Mouse (Mus musculus): ENCODE measurements around the gene Stambpl1. TPM values are rescaled to one million over a fixed set of nuclear protein-coding genes. Genes with fewer than 3 reads are reported as not detected.

Stambpl1 gene
- polyA plus RNA-seq, 1 experiment from 2014 or later, result 7.5 TPM

GRCm38 (mm10) chr19:34166386-34166785, 25.6 kb upstream of the Stambpl1 start:
- H3K4me3 ChIP-seq (ENCODE audit: low read depth, low read length), result no peak overlapping the region
- H3K9ac ChIP-seq (replicated peaks; ENCODE audit: low read depth), result no peak overlapping the region
- H3K9me3 ChIP-seq (ENCODE audit: low read length), result no peaks in the 10 kb centered on the region
- no peak overlapping the region for H3K4me2 ChIP-seq (replicated peaks; ENCODE audit: low read depth, low read length)
- H3K27ac ChIP-seq (ENCODE audit: low read length), result no peak overlapping the region
- no peaks in the 10 kb centered on the region for H3K36me3 ChIP-seq (ENCODE audit: insufficient read depth, low read length)
- 80% methylated on average over 4 of the region's 4 CpGs for WGBS
- ATAC-seq (no peak), DNase-seq (ENCODE audit: low spot score) (no peak)
- H3K4me1 ChIP-seq (ENCODE audit: insufficient read depth, low read depth, low read length), result no peaks in the 10 kb centered on the region; the same call in 1 of the 2 replicates
- H3K27me3 ChIP-seq (replicated peaks; ENCODE audit: insufficient read depth, low read length), result no peaks in the 10 kb centered on the region
- TF ChIP-seq EP300 (IDR thresholded peaks at IDR 0.05) (no peak), CTCF (IDR thresholded peaks at IDR 0.05) (no peak)

- no peaks in the 10 kb centered on the region for H3K36me3 ChIP-seq (ENCODE audit: insufficient read depth, low read length)
- no peak overlapping the region for H3K9ac ChIP-seq (replicated peaks; ENCODE audit: low read depth)
- no peak overlapping the region for H3K4me2 ChIP-seq (replicated peaks; ENCODE audit: low read depth, low read length)
- DNase-seq (ENCODE audit: low spot score), result no peak
- WGBS, result 44% methylated on average over 7 of the region's 7 CpGs
- no peaks in the 10 kb centered on the region; the same call in 1 of the 2 replicates for H3K4me1 ChIP-seq (ENCODE audit: insufficient read depth, low read depth, low read length)
- H3K4me3 ChIP-seq (ENCODE audit: low read depth, low read length), result no peak overlapping the region
- TF ChIP-seq EP300 (IDR thresholded peaks at IDR 0.05) (no peak), CTCF (IDR thresholded peaks at IDR 0.05) (no peak)
- ATAC-seq, result no peak
- H3K9me3 ChIP-seq (ENCODE audit: low read length), result no peaks in the 10 kb centered on the region
- H3K27ac ChIP-seq (ENCODE audit: low read length), result no peak overlapping the region
- no peaks in the 10 kb centered on the region for H3K27me3 ChIP-seq (replicated peaks; ENCODE audit: insufficient read depth, low read length)
Observed at GRCm38 (mm10) chr19:34167896-34168661, 23.9 kb upstream of the Stambpl1 start.

- TF ChIP-seq CTCF (IDR thresholded peaks at IDR 0.05) (no peak), EP300 (IDR thresholded peaks at IDR 0.05) (no peak)
- DNase-seq (ENCODE audit: low spot score) (no peak), ATAC-seq (no peak)
- Histone ChIP-seq H3K9me3 (ENCODE audit: low read length) (no peaks in the 10 kb centered on the region), H3K4me1 (ENCODE audit: insufficient read depth, low read depth, low read length) (no peaks in the 10 kb centered on the region; the same call in 1 of the 2 replicates), H3K4me2 (replicated peaks; ENCODE audit: low read depth, low read length) (no peak overlapping the region), H3K9ac (replicated peaks; ENCODE audit: low read depth) (no peak overlapping the region), H3K27ac (ENCODE audit: low read length) (no peak overlapping the region), H3K27me3 (replicated peaks; ENCODE audit: insufficient read depth, low read length) (no peaks in the 10 kb centered on the region), H3K36me3 (ENCODE audit: insufficient read depth, low read length) (no peaks in the 10 kb centered on the region), H3K4me3 (ENCODE audit: low read depth, low read length) (no peak overlapping the region)
Observed at GRCm38 (mm10) chr19:34169121-34169520, 22.9 kb upstream of the Stambpl1 start.

GRCm38 (mm10) chr19:34171167-34171566, 20.9 kb upstream of the Stambpl1 start:
- no peak overlapping the region for H3K27ac ChIP-seq (ENCODE audit: low read length)
- no peaks in the 10 kb centered on the region for H3K9me3 ChIP-seq (ENCODE audit: low read length)
- WGBS, result 35% methylated on average over 3 of the region's 3 CpGs
- H3K36me3 ChIP-seq (ENCODE audit: insufficient read depth, low read length), result no peaks in the 10 kb centered on the region
- no peak for ATAC-seq
- no peak overlapping the region for H3K9ac ChIP-seq (replicated peaks; ENCODE audit: low read depth)
- DNase-seq (ENCODE audit: low spot score), result no peak
- TF ChIP-seq EP300 (IDR thresholded peaks at IDR 0.05), result no peak
- no peak for TF ChIP-seq CTCF (IDR thresholded peaks at IDR 0.05)
- H3K27me3 ChIP-seq (replicated peaks; ENCODE audit: insufficient read depth, low read length), result no peaks in the 10 kb centered on the region
- no peak overlapping the region for H3K4me2 ChIP-seq (replicated peaks; ENCODE audit: low read depth, low read length)
- H3K4me1 ChIP-seq (ENCODE audit: insufficient read depth, low read depth, low read length), result no peaks in the 10 kb centered on the region
- H3K4me3 ChIP-seq (ENCODE audit: low read depth, low read length), result no peak overlapping the region

- no peak for DNase-seq (ENCODE audit: low spot score)
- H3K9ac ChIP-seq (replicated peaks; ENCODE audit: low read depth), result no peak overlapping the region
- no peaks in the 10 kb centered on the region for H3K9me3 ChIP-seq (ENCODE audit: low read length)
- no peak for ATAC-seq
- no peaks in the 10 kb centered on the region for H3K36me3 ChIP-seq (ENCODE audit: insufficient read depth, low read length)
- 81% methylated on average over 3 of the region's 3 CpGs for WGBS
- TF ChIP-seq EP300 (IDR thresholded peaks at IDR 0.05), result no peak
- TF ChIP-seq CTCF (IDR thresholded peaks at IDR 0.05), result no peak
- no peak overlapping the region for H3K4me2 ChIP-seq (replicated peaks; ENCODE audit: low read depth, low read length)
- no peaks in the 10 kb centered on the region for H3K4me1 ChIP-seq (ENCODE audit: insufficient read depth, low read depth, low read length)
- no peak overlapping the region for H3K4me3 ChIP-seq (ENCODE audit: low read depth, low read length)
- H3K27ac ChIP-seq (ENCODE audit: low read length), result no peak overlapping the region
- H3K27me3 ChIP-seq (replicated peaks; ENCODE audit: insufficient read depth, low read length), result no peaks in the 10 kb centered on the region
Observed at GRCm38 (mm10) chr19:34174004-34174403, 18.0 kb upstream of the Stambpl1 start.

- Histone ChIP-seq H3K9me3 (ENCODE audit: low read length) (no peaks in the 10 kb centered on the region), H3K4me1 (ENCODE audit: insufficient read depth, low read depth, low read length) (no peaks in the 10 kb centered on the region), H3K9ac (replicated peaks; ENCODE audit: low read depth) (no peak overlapping the region), H3K4me2 (replicated peaks; ENCODE audit: low read depth, low read length) (no peak overlapping the region), H3K27me3 (replicated peaks; ENCODE audit: insufficient read depth, low read length) (no peaks in the 10 kb centered on the region), H3K27ac (ENCODE audit: low read length) (no peak overlapping the region), H3K4me3 (ENCODE audit: low read depth, low read length) (no peak overlapping the region), H3K36me3 (ENCODE audit: insufficient read depth, low read length) (no peaks in the 10 kb centered on the region)
- no peak for TF ChIP-seq EP300 (IDR thresholded peaks at IDR 0.05)
- no peak for TF ChIP-seq CTCF (IDR thresholded peaks at IDR 0.05)
- ATAC-seq, result no peak
- no peak for DNase-seq (ENCODE audit: low spot score)
- WGBS, result 75% methylated on average over 4 of the region's 4 CpGs
Observed at GRCm38 (mm10) chr19:34179136-34179535, 12.9 kb upstream of the Stambpl1 start.

All from lung, postnatal 0 days (tissue).